Comparison of ENCODE assay signal across 7 mouse cellular contexts in the genomic region with DNA sequence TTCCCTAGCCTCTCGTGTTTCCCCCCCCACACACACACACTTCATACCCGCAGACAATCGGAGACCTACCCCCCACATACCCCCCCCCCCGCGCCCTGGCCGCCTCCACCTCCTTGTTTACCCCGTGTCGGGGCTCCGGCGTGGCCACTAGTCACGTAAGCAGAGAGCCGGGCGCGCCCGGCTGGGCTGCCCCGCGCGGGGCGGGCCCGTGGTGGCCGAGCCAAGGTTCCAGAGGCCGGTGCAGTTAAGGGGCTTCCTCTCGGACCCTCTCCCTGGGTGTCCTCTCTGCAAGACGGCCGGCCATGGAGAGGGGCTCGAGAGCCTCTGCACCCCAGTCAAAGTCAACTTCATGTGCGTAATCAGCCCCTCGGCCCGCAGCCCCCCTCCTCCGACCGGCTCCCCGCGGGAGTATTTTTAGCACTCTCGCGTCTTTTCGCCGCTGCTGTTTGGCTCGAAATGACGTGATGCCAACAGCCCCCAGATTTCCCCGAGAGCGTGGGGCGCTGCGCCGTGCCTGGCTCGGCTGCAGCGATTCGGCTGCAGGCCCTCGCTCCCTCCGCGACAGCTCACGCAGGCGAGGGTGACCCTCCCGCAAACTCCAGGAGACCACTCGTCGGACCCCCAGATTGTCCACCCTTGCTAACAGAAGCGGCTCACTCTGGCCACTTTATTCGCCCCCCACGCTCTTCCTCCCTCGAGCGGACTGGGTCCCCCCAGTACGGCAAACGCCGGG. TPM values are rescaled to one million over a fixed set of nuclear protein-coding genes. Genes with fewer than 3 reads are reported as not detected.
DNase-seq lines count a peak whose midpoint lies in the region; ATAC-seq and TF ChIP-seq lines count a peak whose summit lies in the region.

No protein-coding gene starts in this region.

- peak overlapping the region; percentile 94 for H3K4me2 ChIP-seq in intestine, postnatal 0 days (replicated peaks; ENCODE audit: low read depth)
- peak overlapping the region; percentile 95 for H3K4me2 ChIP-seq in limb, embryonic 11.5 days (ENCODE audit: low read depth, severe bottlenecking)
- peak overlapping the region; percentile 87 for H3K4me2 ChIP-seq in midbrain, embryonic 14.5 days (ENCODE audit: low read length)

- no peaks in the 10 kb centered on the region for H3K36me3 ChIP-seq in intestine, postnatal 0 days (ENCODE audit: control insufficient read depth, insufficient read depth)
- H3K36me3 ChIP-seq in limb, embryonic 11.5 days (ENCODE audit: control insufficient read depth, insufficient read depth, low read length), result no peaks in the 10 kb centered on the region
- no peaks in the 10 kb centered on the region for H3K36me3 ChIP-seq in midbrain, embryonic 14.5 days (ENCODE audit: control insufficient read depth, insufficient read depth, low read length)

- H3K27ac ChIP-seq in intestine, postnatal 0 days (ENCODE audit: low read depth, low read length), result peak overlapping the region; percentile 94
- peak overlapping the region; percentile 92 for H3K27ac ChIP-seq in limb, embryonic 11.5 days (replicated peaks; ENCODE audit: low read depth, low read length)
- peak overlapping the region; percentile 95 for H3K27ac ChIP-seq in midbrain, embryonic 14.5 days (replicated peaks; ENCODE audit: low read depth, low read length)

- no peaks in the 10 kb centered on the region for H3K27me3 ChIP-seq in intestine, postnatal 0 days (replicated peaks; ENCODE audit: control insufficient read depth, insufficient read depth, low read length)
- H3K27me3 ChIP-seq in limb, embryonic 11.5 days (ENCODE audit: control insufficient read depth, insufficient read depth, low read length), result no peaks in the 10 kb centered on the region
- H3K27me3 ChIP-seq in midbrain, embryonic 14.5 days (ENCODE audit: control insufficient read depth, insufficient read depth, low read length), result no peaks in the 10 kb centered on the region

- peaks cover 11% of the 10 kb centered on the region for H3K4me1 ChIP-seq in intestine, postnatal 0 days (replicated peaks; ENCODE audit: control insufficient read depth, insufficient read depth, low read length)
- peaks cover 13% of the 10 kb centered on the region for H3K4me1 ChIP-seq in limb, embryonic 11.5 days (ENCODE audit: control insufficient read depth, insufficient read depth, low read length)
- H3K4me1 ChIP-seq in midbrain, embryonic 14.5 days (ENCODE audit: control insufficient read depth, insufficient read depth, low read length), result peaks cover 8% of the 10 kb centered on the region

- peak overlapping the region; percentile 92 for H3K9ac ChIP-seq in intestine, postnatal 0 days (ENCODE audit: low read depth, low read length)
- H3K9ac ChIP-seq in limb, embryonic 11.5 days (ENCODE audit: low read length), result peak overlapping the region; percentile 88
- peak overlapping the region; percentile 83 for H3K9ac ChIP-seq in midbrain, embryonic 14.5 days (replicated peaks; ENCODE audit: low read length)

- 0 out of 2 replicates have a peak, but pooled peaks have one; percentile 10 for TF ChIP-seq CTCF in intestine, postnatal 0 days (IDR thresholded peaks at IDR 0.05; ENCODE audit: low read depth)

- no peaks in the 10 kb centered on the region for H3K9me3 ChIP-seq in intestine, postnatal 0 days (ENCODE audit: control insufficient read depth)
- H3K9me3 ChIP-seq in limb, embryonic 11.5 days (ENCODE audit: control insufficient read depth, low read length), result no peaks in the 10 kb centered on the region
- no peaks in the 10 kb centered on the region for H3K9me3 ChIP-seq in midbrain, embryonic 14.5 days (ENCODE audit: control insufficient read depth, low read length)

- under 1% methylated on average over 59 of the region's 63 CpGs for WGBS in intestine, postnatal 0 days
- WGBS in limb, embryonic 11.5 days, result under 1% methylated on average over 61 of the region's 63 CpGs
- WGBS in midbrain, embryonic 14.5 days, result under 1% methylated on average over 63 of the region's 63 CpGs

- DNase-seq in adrenal gland, adult 8-10 months, result peak; percentile 67
- DNase-seq in embryo, embryonic 9.5 days (ENCODE audit: extremely low spot score), result peak; percentile 66
- DNase-seq in limb, embryonic 11.5 days (ENCODE audit: low spot score), result peak; percentile 81
- peak; percentile 84 for DNase-seq in midbrain, embryonic 14.5 days
- peak; percentile 30 to 55 for DNase-seq in spleen, adult 18-20 months

- H3K4me3 ChIP-seq in intestine, postnatal 0 days (ENCODE audit: low read depth, low read length), result peak overlapping the region; percentile 83
- peak overlapping the region; percentile 79 for H3K4me3 ChIP-seq in limb, embryonic 11.5 days (ENCODE audit: low read depth, low read length)
- H3K4me3 ChIP-seq in midbrain, embryonic 14.5 days (replicated peaks; ENCODE audit: low read depth, low read length), result peak overlapping the region; percentile 80

- ATAC-seq in granulocyte monocyte progenitor cell, adult 5-6 weeks (replicated peaks; ENCODE audit: poor library complexity, severe bottlenecking), result peak; percentile 33
- peak; percentile 22 for ATAC-seq in intestine, postnatal 0 days
- ATAC-seq in limb, embryonic 11.5 days (ENCODE audit: insufficient number of reproducible peaks, low FRiP score, low TSS enrichment, low read depth), result peak; percentile 8; the same call in 1 of the 2 replicates
- peak; percentile 7; the same call in 1 of the 2 replicates for ATAC-seq in midbrain, embryonic 14.5 days (ENCODE audit: low FRiP score, low TSS enrichment)

RNA-seq across cellular contexts. Expression of a gene that starts 2.8 kb away (rescaled TPM):
- 10 to 100 TPM; 33.5 to 38.1 (median 34.5) TPM for total RNA-seq in adrenal gland, adult 8-10 months (2022)
- 19.6 and 28.2 TPM in 2 replicates for total RNA-seq in granulocyte monocyte progenitor cell, adult 5-6 weeks (2014; fragmentation: Nextera tagmentation)
- total RNA-seq in granulocyte monocyte progenitor cell, adult 5-6 weeks (2017), result 50.7 and 54.9 TPM in 2 replicates
- 58.9 and 64.0 TPM in 2 replicates for polyA plus RNA-seq in intestine, postnatal 0 days (2015; fragmentation: Nextera tagmentation; extraction: Ambion mirVana)
- 41.5 and 41.6 TPM in 2 replicates for polyA plus RNA-seq in limb, embryonic 11.5 days (2014; fragmentation: Nextera tagmentation; extraction: Ambion mirVana)
- polyA plus RNA-seq in midbrain, embryonic 14.5 days (2014; fragmentation: Nextera tagmentation; extraction: Ambion mirVana), result 51.0 and 59.3 TPM in 2 replicates

RNA-seq across cellular contexts. Expression of a gene that starts 58.4 kb away (rescaled TPM):
- not detected for total RNA-seq in adrenal gland, adult 8-10 months (2022)
- not detected in 2 replicates for total RNA-seq in granulocyte monocyte progenitor cell, adult 5-6 weeks (2014; fragmentation: Nextera tagmentation)
- not detected in 2 replicates for total RNA-seq in granulocyte monocyte progenitor cell, adult 5-6 weeks (2017)
- not detected in 2 replicates for polyA plus RNA-seq in intestine, postnatal 0 days (2015; fragmentation: Nextera tagmentation; extraction: Ambion mirVana)
- not detected in 2 replicates for polyA plus RNA-seq in limb, embryonic 11.5 days (2014; fragmentation: Nextera tagmentation; extraction: Ambion mirVana)
- polyA plus RNA-seq in midbrain, embryonic 14.5 days (2014; fragmentation: Nextera tagmentation; extraction: Ambion mirVana), result 4.4 TPM in 1 of 2 replicates, not detected in the other

Comparison
In these comparisons a context has a peak if more than half of its experiments do, and no peak if none do; other contexts are left out.
1. Peak in every context shown above with its lines: DNase-seq, ATAC-seq, H3K4me3 ChIP-seq and H3K27ac ChIP-seq.